Mouse (Mus musculus) myocyte (in vitro differentiated cells): Measurements from ENCODE around the gene Cyp11a1. TPM values are rescaled to one million over a fixed set of nuclear protein-coding genes. Genes with fewer than 3 reads are reported as not detected.
A peak's percentile ranks its signal among the peaks of the same experiment; 100 is the strongest.

Experiments
- H3K27me3 ChIP-seq: one replicate; pipeline ENCODE4 v1.6.1; 2011; ENCODE audit not compliant: control insufficient read depth, insufficient read depth, insufficient read length
- H3K36me3 ChIP-seq: one replicate; pipeline ENCODE4 v1.6.1; 2011; ENCODE audit not compliant: control insufficient read depth, insufficient read depth
- H3K4me2 ChIP-seq: one replicate; pipeline ENCODE4 v1.6.1; 2011; ENCODE audit warnings: low read depth, control low read depth
- H3K4me3 ChIP-seq: one replicate; pipeline ENCODE4 v1.5.1; 2011; ENCODE audit warnings: mild to moderate bottlenecking, control low read depth, moderate library complexity
- H3K79me2 ChIP-seq: one replicate; pipeline ENCODE4 v1.6.1; 2011; ENCODE audit not compliant: control insufficient read depth, insufficient read depth
- H3ac ChIP-seq: one replicate; pipeline ENCODE4 v1.6.1; 2011; ENCODE audit not compliant: control insufficient read depth, insufficient read length
- CEBPB ChIP-seq: IDR thresholded peaks from 2 replicates; pipeline ENCODE4 v1.6.1; 2011; ENCODE audit warnings: mild to moderate bottlenecking, moderate library complexity; ENCODE audit not compliant: poor library complexity, insufficient read depth, severe bottlenecking
- E2F4 ChIP-seq: IDR thresholded peaks from one replicate; pipeline ENCODE4 v1.6.1; 2011; ENCODE audit warnings: mild to moderate bottlenecking, control low read depth, moderate library complexity; ENCODE audit not compliant: insufficient read depth
- MAX ChIP-seq: IDR thresholded peaks from one replicate; pipeline ENCODE4 v1.6.1; 2011; ENCODE audit warnings: low read depth, mild to moderate bottlenecking, control low read depth
- MYOD1 ChIP-seq, 3 experiments: IDR thresholded peaks; one replicate each; pipeline ENCODE4 v1.6.1; 2011; ENCODE audit warnings: control low read depth in 2 of 3, low read depth in 2 of 3, mild to moderate bottlenecking in 2 of 3, moderate library complexity in 1 of 3; ENCODE audit not compliant: insufficient read length in 2 of 3, control insufficient read depth in 1 of 3
- MYOG ChIP-seq, 3 experiments: IDR thresholded peaks; one replicate each; pipeline ENCODE4 v1.6.1; 2011; ENCODE audit warnings: control low read depth in 2 of 3, low read depth in 2 of 3, mild to moderate bottlenecking in 2 of 3; ENCODE audit not compliant: insufficient read length in 2 of 3, control insufficient read depth in 1 of 3, insufficient read depth in 1 of 3
- POLR2A ChIP-seq: IDR thresholded peaks from one replicate; pipeline ENCODE4 v1.6.1; 2011; ENCODE audit warnings: low read depth, mild to moderate bottlenecking, control low read depth, moderate library complexity; ENCODE audit not compliant: insufficient read length
- POLR2AphosphoS2 ChIP-seq: IDR thresholded peaks from one replicate; pipeline ENCODE4 v1.6.1; 2011; ENCODE audit warnings: low read depth, control low read depth; ENCODE audit not compliant: insufficient read length
- REST ChIP-seq: IDR thresholded peaks from one replicate; pipeline ENCODE4 v1.6.1; 2011; ENCODE audit warnings: mild to moderate bottlenecking, control low read depth, moderate library complexity; ENCODE audit not compliant: insufficient read depth, insufficient read length
- SRF ChIP-seq: IDR thresholded peaks from one replicate; pipeline ENCODE4 v1.6.1; 2011; ENCODE audit warnings: low read depth; ENCODE audit not compliant: control insufficient read depth, insufficient read length
- TCF12 ChIP-seq: IDR thresholded peaks from one replicate; pipeline ENCODE4 v1.6.1; 2011; ENCODE audit warnings: mild to moderate bottlenecking, control low read depth; ENCODE audit not compliant: poor library complexity, insufficient read depth, severe bottlenecking
- TCF3 ChIP-seq: IDR thresholded peaks from one replicate; pipeline ENCODE4 v1.6.1; 2011; ENCODE audit warnings: low read depth, control low read depth; ENCODE audit not compliant: insufficient read length
- USF1 ChIP-seq: IDR thresholded peaks from one replicate; pipeline ENCODE4 v1.6.1; 2011; ENCODE audit warnings: low read depth, mild to moderate bottlenecking, control low read depth, moderate library complexity
- polyA plus RNA-seq: library from polyadenylated mRNA; unstranded; fragments of >200 nt; fragmentation: generic; extraction: Trizol; gene quantifications from one replicate; pipeline ENCODE4 v1.2.1, GENCODE M21; 2012; ENCODE audit warnings: missing spikeins

Cyp11a1 gene
- polyA plus RNA-seq, 1 experiment = 0.11 TPM

DNA sequence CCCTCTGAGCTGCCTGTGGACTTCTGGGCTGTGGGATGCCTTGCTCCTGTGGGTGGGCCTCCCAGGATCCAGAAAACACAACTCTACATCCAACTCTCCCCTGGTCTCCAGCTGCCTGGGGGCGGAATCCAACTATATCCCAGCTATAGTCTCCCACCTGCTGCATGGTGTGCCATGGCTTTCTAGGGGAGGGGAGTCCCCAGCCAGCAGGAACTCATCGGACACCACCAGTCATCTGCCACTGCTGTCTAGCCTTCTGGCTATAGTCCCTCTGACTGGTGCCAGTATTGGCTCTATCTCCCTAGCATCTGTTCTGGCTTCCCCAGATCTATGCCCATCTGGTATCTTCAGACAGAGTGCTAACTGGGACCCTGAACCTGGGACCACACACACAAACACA lies 29.3 kb downstream of the Cyp11a1 start:
- Histone ChIP-seq H3K36me3 (no peaks in the 10 kb centered on the region), H3K4me2 (no peak overlapping the region), H3ac (no peak overlapping the region), H3K79me2 (no peaks in the 10 kb centered on the region), H3K27me3 (peaks cover 24% of the 10 kb centered on the region), H3K4me3 (no peak overlapping the region)
- TF ChIP-seq REST (no peak), MYOD1 (IDR thresholded peaks at IDR 0.05; ENCODE audit: control insufficient read depth in 1 of 3, insufficient read length in 2 of 3, low read depth in 2 of 3) (peak in 1 of 3 experiments; percentile 46), SRF (no peak)

DNA sequence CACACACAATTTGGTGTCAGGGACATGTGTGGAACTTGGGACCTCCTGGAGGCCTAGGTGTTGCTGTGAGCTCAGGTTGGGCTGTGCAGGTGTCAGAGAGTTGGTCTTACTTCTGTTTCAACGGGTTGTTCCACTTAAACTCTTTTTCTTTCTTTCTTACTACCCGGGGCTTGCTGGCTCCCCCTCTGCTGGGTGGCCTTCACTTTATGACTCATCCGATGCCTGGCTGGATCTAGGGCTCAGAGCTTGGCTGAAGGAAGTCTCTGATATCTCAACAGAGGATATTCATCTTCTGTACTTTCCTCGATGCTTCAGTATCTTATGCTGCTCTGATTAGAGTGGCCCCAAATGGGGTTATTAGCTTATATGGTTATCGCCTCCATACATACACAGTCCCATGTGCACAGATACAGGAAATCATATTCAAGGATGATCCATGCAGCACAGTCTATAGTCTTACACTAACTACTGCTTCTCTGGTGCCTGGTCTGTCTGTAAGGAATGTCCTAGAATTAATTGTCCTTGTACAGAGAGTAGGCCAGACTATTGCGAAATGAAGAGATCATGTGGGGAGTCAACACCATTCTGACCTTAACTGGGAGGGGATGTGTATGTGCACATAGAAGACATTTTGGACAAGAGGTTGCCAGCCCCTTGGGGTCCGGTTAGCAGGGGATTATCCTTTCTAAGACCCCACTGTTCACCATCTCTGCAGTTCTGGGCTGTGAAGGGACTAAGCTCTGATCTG lies 29.9 kb downstream of the Cyp11a1 start:
- no peak overlapping the region for H3K4me2 ChIP-seq
- peaks cover 18% of the 10 kb centered on the region for H3K27me3 ChIP-seq
- no peak overlapping the region for H3K4me3 ChIP-seq
- no peaks in the 10 kb centered on the region for H3K36me3 ChIP-seq
- peak; percentile 69; the same call in 1 of the 2 replicates for TF ChIP-seq CEBPB
- no peak for TF ChIP-seq SRF
- no peak overlapping the region for H3ac ChIP-seq
- H3K79me2 ChIP-seq = no peaks in the 10 kb centered on the region

DNA sequence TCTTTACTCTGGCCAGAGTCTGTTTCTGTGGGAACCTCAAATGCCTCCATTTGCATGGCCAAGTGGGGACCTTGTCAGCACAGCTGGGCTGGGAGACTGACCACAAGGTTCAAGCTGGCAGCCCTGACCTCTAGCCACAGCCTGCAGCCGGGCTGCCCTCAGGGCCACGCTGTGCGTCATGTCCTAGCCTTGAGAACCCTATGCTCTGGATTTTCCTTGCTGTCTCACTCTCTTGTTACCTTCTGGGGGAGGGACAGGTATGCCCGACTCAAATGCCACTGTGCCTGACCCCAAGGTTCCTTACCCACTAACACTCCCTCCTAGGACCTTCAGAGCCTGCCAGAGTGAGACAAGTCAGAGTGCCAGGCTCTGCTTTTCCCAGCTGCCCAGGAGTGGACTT lies 30.8 kb downstream of the Cyp11a1 start:
- peaks cover 17% of the 10 kb centered on the region for H3K27me3 ChIP-seq
- H3K79me2 ChIP-seq = no peaks in the 10 kb centered on the region
- no peak overlapping the region for H3K4me3 ChIP-seq
- no peak overlapping the region for H3K4me2 ChIP-seq
- H3ac ChIP-seq = no peak overlapping the region
- TF ChIP-seq TCF3 = no peak
- no peak for TF ChIP-seq TCF12
- TF ChIP-seq CEBPB = no peak
- TF ChIP-seq POLR2AphosphoS2 = no peak
- no peak for TF ChIP-seq SRF
- TF ChIP-seq USF1 = no peak
- no peak for TF ChIP-seq MYOG (IDR thresholded peaks at IDR 0.05; ENCODE audit: control insufficient read depth in 1 of 3, insufficient read depth in 1 of 3, insufficient read length in 2 of 3, low read depth in 2 of 3)
- TF ChIP-seq REST = no peak
- no peak for TF ChIP-seq MAX
- TF ChIP-seq POLR2A = no peak
- TF ChIP-seq MYOD1 (IDR thresholded peaks at IDR 0.05; ENCODE audit: control insufficient read depth in 1 of 3, insufficient read length in 2 of 3, low read depth in 2 of 3) = no peak
- TF ChIP-seq E2F4 = no peak
- H3K36me3 ChIP-seq = no peaks in the 10 kb centered on the region

DNA sequence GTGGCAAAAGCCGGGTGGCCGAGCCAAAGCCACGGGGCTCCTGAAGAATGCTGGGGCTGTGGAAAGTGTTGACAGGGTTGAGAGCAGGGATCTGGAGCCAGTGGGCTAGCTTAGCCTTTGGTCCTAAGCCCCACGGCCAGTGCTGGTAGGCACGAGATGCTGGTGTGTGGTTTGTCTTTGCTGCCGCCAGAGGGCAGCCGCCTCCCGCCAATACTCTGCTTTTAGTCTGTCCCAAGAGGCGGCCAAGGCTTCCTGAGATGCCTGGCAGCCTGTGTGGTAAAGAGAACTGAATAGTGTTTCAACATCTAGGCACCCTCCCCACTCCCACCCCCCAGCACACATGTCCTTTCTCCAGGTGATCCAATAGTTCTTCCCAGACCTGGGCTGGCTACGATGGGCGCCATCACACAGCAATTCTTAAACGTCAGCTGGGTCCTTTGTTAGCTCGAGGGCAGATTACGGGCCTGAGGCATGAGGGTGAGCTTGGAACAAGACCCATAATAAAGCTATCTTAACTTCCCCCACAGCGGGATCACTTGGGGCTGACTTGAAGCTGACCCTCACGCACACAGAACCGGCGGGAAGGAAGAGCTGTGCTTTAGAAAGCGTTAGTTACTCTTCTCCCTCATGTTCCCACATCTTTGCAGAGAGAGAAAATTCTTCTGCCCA lies 32.4 kb downstream of the Cyp11a1 start:
- Histone ChIP-seq H3K79me2 (no peaks in the 10 kb centered on the region), H3K4me3 (no peak overlapping the region), H3ac (no peak overlapping the region), H3K4me2 (no peak overlapping the region), H3K27me3 (peaks cover 5% of the 10 kb centered on the region), H3K36me3 (no peaks in the 10 kb centered on the region)
- TF ChIP-seq SRF = no peak
- TF ChIP-seq MYOD1 (IDR thresholded peaks at IDR 0.05; ENCODE audit: control insufficient read depth in 1 of 3, insufficient read length in 2 of 3, low read depth in 2 of 3) = no peak
- no peak for TF ChIP-seq CEBPB
- TF ChIP-seq POLR2A = no peak
- TF ChIP-seq MYOG (IDR thresholded peaks at IDR 0.05; ENCODE audit: control insufficient read depth in 1 of 3, insufficient read depth in 1 of 3, insufficient read length in 2 of 3, low read depth in 2 of 3) = no peak
- TF ChIP-seq E2F4 = no peak
- no peak for TF ChIP-seq REST
- no peak for TF ChIP-seq TCF3
- no peak for TF ChIP-seq POLR2AphosphoS2
- no peak for TF ChIP-seq USF1
- TF ChIP-seq MAX = no peak
- no peak for TF ChIP-seq TCF12

DNA sequence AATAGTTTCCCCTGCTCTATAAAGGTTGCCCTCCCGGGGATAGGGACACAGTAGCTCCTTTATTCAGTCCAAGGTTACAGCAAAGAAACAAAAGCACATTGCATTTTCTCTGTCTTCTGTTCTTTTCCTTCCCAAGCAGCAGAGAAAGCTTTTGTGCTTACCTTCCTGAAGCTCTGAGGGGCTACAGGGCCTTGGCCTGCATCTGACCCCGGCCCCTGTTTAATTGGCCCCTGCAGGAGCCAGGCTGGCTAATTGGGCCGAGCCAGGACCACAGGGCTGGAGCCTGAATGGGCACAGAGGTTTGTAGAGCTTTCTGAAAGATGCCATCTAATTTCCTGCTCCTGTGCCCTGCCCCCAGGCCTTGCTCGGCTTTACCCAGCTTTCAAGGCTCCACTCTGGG lies 34.8 kb downstream of the Cyp11a1 start:
- no peak overlapping the region for H3ac ChIP-seq
- no peaks in the 10 kb centered on the region for H3K27me3 ChIP-seq
- TF ChIP-seq TCF12 (no peak), MYOG (IDR thresholded peaks at IDR 0.05; ENCODE audit: control insufficient read depth in 1 of 3, insufficient read depth in 1 of 3, insufficient read length in 2 of 3, low read depth in 2 of 3) (no peak), POLR2A (no peak), USF1 (no peak), POLR2AphosphoS2 (no peak), MYOD1 (IDR thresholded peaks at IDR 0.05; ENCODE audit: control insufficient read depth in 1 of 3, insufficient read length in 2 of 3, low read depth in 2 of 3) (no peak), E2F4 (no peak), REST (no peak), SRF (no peak), TCF3 (no peak), CEBPB (no peak), MAX (no peak)
- H3K36me3 ChIP-seq = no peaks in the 10 kb centered on the region
- no peak overlapping the region for H3K4me2 ChIP-seq
- no peak overlapping the region for H3K4me3 ChIP-seq
- no peaks in the 10 kb centered on the region for H3K79me2 ChIP-seq
